Mouse (Mus musculus): ENCODE measurements around the gene Gucy2g.

- no peak for TF ChIP-seq CTCF (IDR thresholded peaks at IDR 0.05; ENCODE audit: borderline replicate concordance, extremely low read depth, insufficient read depth, insufficient read length)
- no peak for TF ChIP-seq POLR2A (IDR thresholded peaks at IDR 0.05; ENCODE audit: borderline replicate concordance, extremely low read depth, insufficient read depth, insufficient read length, poor library complexity, severe bottlenecking)
Observed at GRCm38 (mm10) chr19:55241186-55241645, at the start of gene Gucy2g.

All from brain, embryonic 14.5 days (tissue).